ENCODE assay signal across 8 mouse cellular contexts in the genomic region with DNA sequence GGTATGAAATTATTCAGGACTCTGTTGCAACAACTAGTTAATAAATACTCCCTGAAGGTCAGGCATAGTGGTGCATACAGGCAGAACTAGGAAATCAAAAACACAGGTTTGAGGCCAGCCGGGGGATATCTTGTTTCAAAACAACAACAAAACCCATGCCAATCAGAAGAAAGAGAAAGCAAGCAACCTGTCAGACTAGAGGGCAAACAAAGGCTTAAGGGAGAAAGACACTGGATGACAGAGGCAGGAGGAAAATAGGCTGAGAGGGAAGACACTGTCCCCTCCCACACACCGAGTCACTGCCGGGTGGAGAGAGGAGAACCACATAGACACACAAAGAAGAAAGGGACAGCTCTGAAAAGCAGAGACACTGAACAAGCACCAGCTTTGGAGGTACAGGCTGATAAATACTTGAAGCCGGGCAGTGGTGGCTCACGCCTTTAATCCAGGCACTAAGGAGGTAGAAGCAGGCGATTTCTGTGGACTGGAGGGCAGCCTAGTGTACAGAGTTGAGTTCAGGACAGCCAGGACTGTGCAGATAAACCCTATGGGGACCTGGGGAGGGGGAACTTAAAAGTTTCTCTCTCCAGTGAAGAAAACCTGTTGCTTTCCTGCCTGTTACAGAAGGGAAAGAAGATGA. TPM values are rescaled to one million over a fixed set of nuclear protein-coding genes. Genes with fewer than 3 reads are reported as not detected.
DNase-seq lines count a peak whose midpoint lies in the region; ATAC-seq and TF ChIP-seq lines count a peak whose summit lies in the region.

No protein-coding gene starts in this region.

- H3K4me1 ChIP-seq in lung, adult 2 months (ENCODE audit: control insufficient read depth, insufficient read depth, low read length): peaks cover 24% of the 10 kb centered on the region
- peaks cover 45% of the 10 kb centered on the region for H3K4me1 ChIP-seq in forebrain, embryonic 12.5 days
- peaks cover 35% of the 10 kb centered on the region for H3K4me1 ChIP-seq in kidney, embryonic 16.5 days (ENCODE audit: insufficient read depth, low read length)
- H3K4me1 ChIP-seq in neural tube, embryonic 13.5 days (replicated peaks): peaks cover 52% of the 10 kb centered on the region

- intact Hi-C loops in gastrocnemius, postnatal 14 days (cut with DNase I; ENCODE audit: low total_unique reads): no loop called here

- no peak for DNase-seq in lung, adult 2 months
- no peak for DNase-seq in lung, postnatal 25 days (ENCODE audit: low spot score)
- DNase-seq in left cerebral cortex, adult 9 months (ENCODE audit: low spot score in 2 of 2): no peak
- DNase-seq in gastrocnemius, postnatal 14 days: no peak
- no peak for DNase-seq in adrenal gland, postnatal 4 days (ENCODE audit: low spot score in 2 of 2)

- no peak for TF ChIP-seq CTCF in lung, adult 2 months (IDR thresholded peaks at IDR 0.05; ENCODE audit: insufficient read depth, low read length)

- H3K27ac ChIP-seq in forebrain, embryonic 12.5 days: no peak overlapping the region
- H3K27ac ChIP-seq in kidney, embryonic 16.5 days (ENCODE audit: low read length): peak overlapping the region; percentile 3; the same call in 1 of the 2 replicates
- no peak overlapping the region for H3K27ac ChIP-seq in neural tube, embryonic 13.5 days (replicated peaks)

- peak overlapping the region; percentile 76 for H3K9ac ChIP-seq in forebrain, embryonic 12.5 days
- peak overlapping the region; percentile 58 for H3K9ac ChIP-seq in kidney, embryonic 16.5 days (replicated peaks; ENCODE audit: low read length)
- peak overlapping the region; percentile 76 for H3K9ac ChIP-seq in neural tube, embryonic 13.5 days

- WGBS in lung, adult 2 months: 74% methylated on average over 6 of the region's 6 CpGs
- 84% methylated on average over 6 of the region's 6 CpGs for WGBS in forebrain, embryonic 12.5 days
- WGBS in kidney, embryonic 16.5 days: 74% methylated on average over 6 of the region's 6 CpGs
- WGBS in neural tube, embryonic 13.5 days: 85% methylated on average over 6 of the region's 6 CpGs

- no peak for TF ChIP-seq POLR2A in lung, adult 2 months (IDR thresholded peaks at IDR 0.05; ENCODE audit: borderline replicate concordance, extremely low read depth, low read depth, low read length)

- H3K4me3 ChIP-seq in lung, adult 2 months (replicated peaks; ENCODE audit: extremely low read depth, low read depth, low read length): peak overlapping the region; percentile 71
- H3K4me3 ChIP-seq in forebrain, embryonic 12.5 days (replicated peaks): peak overlapping the region; percentile 66
- H3K4me3 ChIP-seq in kidney, embryonic 16.5 days (ENCODE audit: low read length): peak overlapping the region; percentile 54
- peak overlapping the region; percentile 65 for H3K4me3 ChIP-seq in neural tube, embryonic 13.5 days

- peak overlapping the region; percentile 93 for H3K4me2 ChIP-seq in forebrain, embryonic 12.5 days
- peak overlapping the region; percentile 84 for H3K4me2 ChIP-seq in kidney, embryonic 16.5 days (replicated peaks; ENCODE audit: low read depth, low read length)
- peak overlapping the region; percentile 82 for H3K4me2 ChIP-seq in neural tube, embryonic 13.5 days

- no peaks in the 10 kb centered on the region for H3K9me3 ChIP-seq in forebrain, embryonic 12.5 days
- H3K9me3 ChIP-seq in kidney, embryonic 16.5 days (ENCODE audit: low read length): no peaks in the 10 kb centered on the region
- no peaks in the 10 kb centered on the region for H3K9me3 ChIP-seq in neural tube, embryonic 13.5 days

- peaks cover 42% of the 10 kb centered on the region for H3K36me3 ChIP-seq in forebrain, embryonic 12.5 days (replicated peaks)
- H3K36me3 ChIP-seq in kidney, embryonic 16.5 days (ENCODE audit: insufficient read depth, low read length): peaks cover 34% of the 10 kb centered on the region
- peaks cover 44% of the 10 kb centered on the region for H3K36me3 ChIP-seq in neural tube, embryonic 13.5 days

- no peaks in the 10 kb centered on the region for H3K27me3 ChIP-seq in forebrain, embryonic 12.5 days
- no peaks in the 10 kb centered on the region for H3K27me3 ChIP-seq in kidney, embryonic 16.5 days (ENCODE audit: insufficient read depth, low read length)
- no peaks in the 10 kb centered on the region for H3K27me3 ChIP-seq in neural tube, embryonic 13.5 days

- no peak for ATAC-seq in forebrain, embryonic 12.5 days (ENCODE audit: low FRiP score)
- ATAC-seq in kidney, embryonic 16.5 days (ENCODE audit: low FRiP score, low TSS enrichment): no peak
- ATAC-seq in neural tube, embryonic 13.5 days (ENCODE audit: low read depth): no peak

RNA-seq across cellular contexts. Expression of a gene that starts 1.3 kb away (rescaled TPM):
- polyA plus RNA-seq in lung, adult 2 months (2012; rRNA removed): 1,119 and 1,194 TPM in 2 replicates
- polyA plus RNA-seq in forebrain, embryonic 12.5 days (2016; fragmentation: Nextera tagmentation; extraction: Ambion mirVana): 707 and 745 TPM in 2 replicates
- polyA plus RNA-seq in kidney, embryonic 16.5 days (2015; fragmentation: Nextera tagmentation; extraction: Ambion mirVana): 1,042 and 1,047 TPM in 2 replicates
- 570 and 614 TPM in 2 replicates for polyA plus RNA-seq in neural tube, embryonic 13.5 days (2015; fragmentation: Nextera tagmentation; extraction: Ambion mirVana)
- total RNA-seq in gastrocnemius, postnatal 14 days (2021): 100 to 1,000 TPM; 607 to 662 TPM
- total RNA-seq in adrenal gland, postnatal 4 days (2021): 1,000 to 10,000 TPM; 1,215 to 1,230 TPM

RNA-seq across cellular contexts. Expression of a gene that starts 3.8 kb away (rescaled TPM):
- polyA plus RNA-seq in lung, adult 2 months (2012; rRNA removed): 59.7 and 62.4 TPM in 2 replicates
- 26.5 and 30.1 TPM in 2 replicates for polyA plus RNA-seq in forebrain, embryonic 12.5 days (2016; fragmentation: Nextera tagmentation; extraction: Ambion mirVana)
- polyA plus RNA-seq in kidney, embryonic 16.5 days (2015; fragmentation: Nextera tagmentation; extraction: Ambion mirVana): 36.2 and 36.7 TPM in 2 replicates
- polyA plus RNA-seq in neural tube, embryonic 13.5 days (2015; fragmentation: Nextera tagmentation; extraction: Ambion mirVana): 25.1 and 26.3 TPM in 2 replicates
- 10 to 100 TPM; 12.0 to 13.2 TPM for total RNA-seq in gastrocnemius, postnatal 14 days (2021)
- total RNA-seq in adrenal gland, postnatal 4 days (2021): 10 to 100 TPM; 30.1 to 33.3 TPM

RNA-seq across cellular contexts. Expression of a gene that starts 7.0 kb away (rescaled TPM):
- polyA plus RNA-seq in lung, adult 2 months (2012; rRNA removed): 12.2 and 15.0 TPM in 2 replicates
- polyA plus RNA-seq in forebrain, embryonic 12.5 days (2016; fragmentation: Nextera tagmentation; extraction: Ambion mirVana): 1.1 and 1.5 TPM in 2 replicates
- 1.1 and 1.2 TPM in 2 replicates for polyA plus RNA-seq in kidney, embryonic 16.5 days (2015; fragmentation: Nextera tagmentation; extraction: Ambion mirVana)
- polyA plus RNA-seq in neural tube, embryonic 13.5 days (2015; fragmentation: Nextera tagmentation; extraction: Ambion mirVana): 0.39 and 0.55 TPM in 2 replicates
- total RNA-seq in gastrocnemius, postnatal 14 days (2021): under 1 TPM; 0.16 TPM
- total RNA-seq in adrenal gland, postnatal 4 days (2021): under 1 TPM; 0.45 to 0.62 TPM

RNA-seq across cellular contexts. Expression of a gene that starts 9.1 kb away (rescaled TPM):
- polyA plus RNA-seq in lung, adult 2 months (2012; rRNA removed): 43.1 and 133 TPM in 2 replicates
- polyA plus RNA-seq in forebrain, embryonic 12.5 days (2016; fragmentation: Nextera tagmentation; extraction: Ambion mirVana): 3.8 and 3.9 TPM in 2 replicates
- polyA plus RNA-seq in kidney, embryonic 16.5 days (2015; fragmentation: Nextera tagmentation; extraction: Ambion mirVana): 4.1 and 4.3 TPM in 2 replicates
- 3.1 and 4.1 TPM in 2 replicates for polyA plus RNA-seq in neural tube, embryonic 13.5 days (2015; fragmentation: Nextera tagmentation; extraction: Ambion mirVana)
- total RNA-seq in gastrocnemius, postnatal 14 days (2021): 10 to 100 TPM; 20.6 to 32.8 TPM
- 100 to 1,000 TPM; 101 to 129 TPM for total RNA-seq in adrenal gland, postnatal 4 days (2021)

RNA-seq across cellular contexts. Expression of a gene that starts 11.6 kb away (rescaled TPM):
- not detected in 2 replicates for polyA plus RNA-seq in lung, adult 2 months (2012; rRNA removed)
- polyA plus RNA-seq in forebrain, embryonic 12.5 days (2016; fragmentation: Nextera tagmentation; extraction: Ambion mirVana): not detected in 2 replicates
- not detected in 2 replicates for polyA plus RNA-seq in kidney, embryonic 16.5 days (2015; fragmentation: Nextera tagmentation; extraction: Ambion mirVana)
- not detected in 2 replicates for polyA plus RNA-seq in neural tube, embryonic 13.5 days (2015; fragmentation: Nextera tagmentation; extraction: Ambion mirVana)
- total RNA-seq in gastrocnemius, postnatal 14 days (2021): not detected
- not detected for total RNA-seq in adrenal gland, postnatal 4 days (2021)
